8 mouse cellular contexts compared by ENCODE assay signal in the genomic region with DNA sequence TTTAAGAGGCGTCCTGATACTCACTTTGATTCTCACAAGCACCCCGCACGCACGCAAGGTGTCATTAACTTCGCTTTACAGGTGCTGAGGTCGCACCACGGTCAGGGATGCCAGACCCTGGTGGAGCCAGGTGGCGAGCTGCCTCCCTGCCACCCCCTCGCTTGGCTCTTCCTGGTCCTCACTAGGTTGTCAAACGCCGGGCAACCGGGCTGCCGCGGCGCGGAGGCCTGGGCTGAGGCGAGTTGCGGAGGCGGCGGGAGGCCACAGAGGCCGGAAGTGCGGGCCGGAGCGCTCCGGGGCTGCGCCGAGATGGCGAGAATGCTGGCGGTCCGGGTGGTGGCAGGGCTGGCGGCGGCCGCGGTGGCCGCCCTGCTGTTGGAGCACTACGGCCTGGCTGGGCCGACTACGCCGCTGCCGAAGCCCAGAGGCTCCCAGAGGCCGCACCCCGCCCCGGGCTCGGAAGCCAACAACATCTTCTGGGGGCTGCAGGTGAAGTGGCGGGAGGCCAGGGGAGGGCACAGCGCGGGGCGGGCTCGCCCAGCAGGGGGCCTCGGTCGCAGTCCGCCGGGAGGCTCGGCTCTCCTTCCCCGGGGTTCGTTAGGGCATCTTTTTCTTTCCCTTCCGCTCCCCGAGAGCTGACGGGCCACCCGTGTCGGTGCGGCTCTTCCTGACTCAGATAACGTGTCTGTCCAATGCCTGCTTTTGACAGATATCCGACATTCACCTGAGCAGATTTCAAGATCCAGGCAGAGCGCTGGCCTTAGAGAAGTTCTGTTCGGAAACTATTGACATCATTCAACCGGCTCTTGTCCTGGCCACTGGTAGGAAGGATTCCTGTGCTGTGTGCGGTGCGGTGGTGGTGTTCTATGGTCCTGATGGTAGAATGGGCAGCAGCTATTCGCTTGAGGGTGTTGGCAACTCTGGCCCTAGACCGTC. TPM values are rescaled to one million over a fixed set of nuclear protein-coding genes. Genes with fewer than 3 reads are reported as not detected.
A peak's percentile ranks its signal among the peaks of the same experiment; 100 is the strongest.
DNase-seq lines count a peak whose midpoint lies in the region; ATAC-seq lines count a peak whose summit lies in the region.

Gene Tmem62, plus strand, starts transcription at position 28 of the 936 bp plus-strand sequence.

- peak within 1 kb of the TSS; percentile 87 for H3K27ac ChIP-seq in hindbrain, embryonic 12.5 days

- peak within 1 kb of the TSS; percentile 74 for H3K4me3 ChIP-seq in hindbrain, embryonic 12.5 days

- H3K9ac ChIP-seq in hindbrain, embryonic 12.5 days = peak within 1 kb of the TSS; percentile 85

- H3K4me2 ChIP-seq in hindbrain, embryonic 12.5 days (replicated peaks) = peak within 1 kb of the TSS; percentile 89

- 1% methylated on average over 67 of the region's 71 CpGs for WGBS in hindbrain, embryonic 12.5 days

- ATAC-seq in hindbrain, embryonic 12.5 days (ENCODE audit: low FRiP score) = peak; percentile 80

- H3K9me3 ChIP-seq in hindbrain, embryonic 12.5 days (replicated peaks) = no peaks in the 10 kb centered on the region

- H3K36me3 ChIP-seq in hindbrain, embryonic 12.5 days = no peaks in the 10 kb centered on the region

- DNase-seq in T-cell, adult 2 months (ENCODE audit: low spot score) = peak; percentile 71
- DNase-seq in cerebellum, postnatal 25 days = peak; percentile 86 to 88
- DNase-seq in frontal cortex, postnatal 25 days (ENCODE audit: low spot score in 2 of 2) = peak; percentile 41 to 47
- peak; percentile 36 to 63 for DNase-seq in layer of hippocampus, postnatal 14 days (ENCODE audit: low spot score in 2 of 2)
- peak; percentile 60 for DNase-seq in lung, postnatal 25 days (ENCODE audit: low spot score)
- peak; percentile 64 for DNase-seq in retina, embryonic 14.5 days (ENCODE audit: low spot score)
- peak; percentile 80 to 81 for DNase-seq in thymus, postnatal 36 days

- peaks cover 6% of the 10 kb centered on the region; the same call in 1 of the 2 replicates for H3K27me3 ChIP-seq in hindbrain, embryonic 12.5 days

- no peaks in the 10 kb centered on the region for H3K4me1 ChIP-seq in hindbrain, embryonic 12.5 days

RNA-seq across cellular contexts. Expression of gene Tmem62, which starts in this region (rescaled TPM):
- polyA plus RNA-seq in hindbrain, embryonic 12.5 days (2016; fragmentation: Nextera tagmentation; extraction: Ambion mirVana) = 6.2 and 6.3 TPM in 2 replicates
- 10 to 100 TPM; 18.3 to 27.4 TPM for total RNA-seq in layer of hippocampus, postnatal 14 days (2021)

Comparison
In these comparisons a context has a peak if more than half of its experiments do, and no peak if none do; other contexts are left out.
1. Peak in every context shown above with its lines: DNase-seq, ATAC-seq, H3K4me3 ChIP-seq and H3K27ac ChIP-seq.